In genomic region chr14:86254196-86254595, GRCm38 (mm10) we compare ENCODE assay signal across 11 mouse cellular contexts.
DNase-seq lines count a peak whose midpoint lies in the region.
"Had no signal": no experiment of that assay in that cellular context is flagged by ENCODE, and none has a peak within 500 bp of the region (broad histone marks: within the 10 kb centered on the region; RNA-seq: fewer than 3 reads in every experiment).

No protein-coding gene starts in this region.

- DNase-seq in adrenal gland, adult 2 months: peak; percentile 9
- DNase-seq in adrenal gland, postnatal 10 days: no peak
- peak; percentile 47 for DNase-seq in ovary, adult 18-20 months (ENCODE audit: low spot score)
- no peak for DNase-seq in ovary, postnatal 14 days (ENCODE audit: low spot score)
- DNase-seq in NIH3T3 (ENCODE audit: low read depth): peak; percentile 48
- peak; percentile 49 for DNase-seq in retina, postnatal 1 day
- no peak for DNase-seq in layer of hippocampus, adult 9-10 months (ENCODE audit: low spot score)
- DNase-seq in layer of hippocampus, adult 11-12 months (ENCODE audit: low spot score): no peak
- DNase-seq: cerebellum, adult 2 months; cerebellum, postnatal 10 days; gastrocnemius, postnatal 14 days had no signal

Comparison
In these comparisons a context has a peak if more than half of its experiments do, and no peak if none do; other contexts are left out.
1. DNase-seq: peak in adrenal gland, adult 2 months (single experiment), ovary, adult 18-20 months (single experiment), NIH3T3 (single experiment) and retina, postnatal 1 day (single experiment); none in adrenal gland, postnatal 10 days (single experiment), ovary, postnatal 14 days (single experiment), layer of hippocampus, adult 9-10 months (single experiment) and layer of hippocampus, adult 11-12 months (single experiment).